Mouse (Mus musculus) MEL (cell line): ENCODE measurements at regions not wholly inside any gene's neighbourhood (a gene's known extent, or its start where the extent isn't known, plus 50 kb on each side); places are given as distances from the start of the nearest gene placed in this dataset.

Experiments used
- DNase-seq: peaks from one replicate; pipeline ENCODE4 v3.0.0; 2011; ENCODE audit warnings: low read depth, low spot score
- H3K27ac ChIP-seq: 2 replicates; pipeline ENCODE4 v1.5.1; 2012; ENCODE audit warnings: low read depth, mild to moderate bottlenecking, control low read depth, low read length, moderate library complexity; ENCODE audit not compliant: control insufficient read depth
- H3K27me3 ChIP-seq, 2 experiments: fragments of 150-350 bp in 1 of 2; sonication (generic) in 1 of 2; 2 replicates each; pipeline ENCODE4 v1.6.1; 2012; ENCODE audit warnings: low read length in 2 of 2, mild to moderate bottlenecking in 2 of 2, improper control_type of control experiment in 1 of 2, moderate library complexity in 1 of 2; ENCODE audit not compliant: insufficient read depth in 2 of 2, control insufficient read depth in 1 of 2
- H3K36me3 ChIP-seq, 2 experiments: 2 replicates each; pipeline ENCODE4 v1.6.1; 2012 to 2014; ENCODE audit warnings: low read length in 2 of 2, improper control_type of control experiment in 1 of 2, inconsistent platforms in 1 of 2, mild to moderate bottlenecking in 1 of 2; ENCODE audit not compliant: insufficient read depth in 2 of 2, control insufficient read depth in 1 of 2
- H3K4me1 ChIP-seq, 2 experiments: fragments of 150-350 bp in 1 of 2; sonication (generic) in 1 of 2; 2 replicates each; pipeline ENCODE4 v1.6.1; 2012; ENCODE audit warnings: low read length in 2 of 2, improper control_type of control experiment in 1 of 2, mild to moderate bottlenecking in 1 of 2; ENCODE audit not compliant: insufficient read depth in 2 of 2, control insufficient read depth in 1 of 2
- H3K4me3 ChIP-seq, 2 experiments: fragments of 150-350 bp in 1 of 2; sonication (generic) in 1 of 2; 2 replicates each; pipeline ENCODE4 v1.5.1; 2012; ENCODE audit warnings: low read depth in 2 of 2, low read length in 2 of 2, mild to moderate bottlenecking in 2 of 2, moderate library complexity in 2 of 2, control low read depth in 1 of 2, improper control_type of control experiment in 1 of 2; ENCODE audit not compliant: control insufficient read depth in 1 of 2, insufficient read depth in 1 of 2
- H3K79me2 ChIP-seq: 2 replicates; pipeline ENCODE4 v1.6.1; 2012; ENCODE audit warnings: mild to moderate bottlenecking, low read length, moderate library complexity; ENCODE audit not compliant: control insufficient read depth, poor library complexity, insufficient read depth
- H3K9ac ChIP-seq: 2 replicates; pipeline ENCODE4 v1.6.1; 2012; ENCODE audit warnings: low read depth, mild to moderate bottlenecking, control low read depth, low read length, moderate library complexity; ENCODE audit not compliant: control insufficient read depth, poor library complexity, severe bottlenecking
- H3K9me3 ChIP-seq: fragments of 150-350 bp; sonication (generic); replicated peaks from 2 replicates; pipeline ENCODE4 v1.6.1; 2012; ENCODE audit warnings: mild to moderate bottlenecking, low read length, improper control_type of control experiment, moderate library complexity; ENCODE audit not compliant: insufficient read depth
- EP300 ChIP-seq, 2 experiments: IDR thresholded peaks; 2 replicates each; pipeline ENCODE4 v1.6.1; 2011; ENCODE audit warnings: improper control_type of control experiment in 2 of 2, low read length in 2 of 2, low read depth in 1 of 2, mild to moderate bottlenecking in 1 of 2
- GATA1 ChIP-seq: IDR thresholded peaks from 2 replicates; pipeline ENCODE4 v1.6.1; 2011; ENCODE audit warnings: low read depth, low read length, improper control_type of control experiment
- KAT2A ChIP-seq: conservative IDR thresholded peaks from 2 replicates; pipeline ENCODE4 v1.6.1; 2012; ENCODE audit warnings: low read depth, low read length, improper control_type of control experiment, inconsistent platforms
- MAFK ChIP-seq: IDR thresholded peaks from 2 replicates; pipeline ENCODE4 v1.6.1; 2011; ENCODE audit warnings: low read depth, mild to moderate bottlenecking, low read length, improper control_type of control experiment, borderline replicate concordance
- MAZ ChIP-seq: IDR thresholded peaks from 2 replicates; pipeline ENCODE4 v1.6.1; 2012; ENCODE audit warnings: low read depth, mild to moderate bottlenecking, inconsistent platforms, low read length, improper control_type of control experiment
- MEF2A ChIP-seq: IDR thresholded peaks from 2 replicates; pipeline ENCODE4 v1.6.1; 2014; ENCODE audit warnings: low read depth, mild to moderate bottlenecking, inconsistent platforms, low read length, improper control_type of control experiment; ENCODE audit not compliant: poor library complexity, insufficient replicate concordance, severe bottlenecking; ENCODE audit errors: extremely low read depth
- MYC ChIP-seq: IDR thresholded peaks from 2 replicates; pipeline ENCODE4 v1.6.1; 2011; ENCODE audit warnings: low read depth, mild to moderate bottlenecking, low read length, improper control_type of control experiment, moderate library complexity
- NELFE ChIP-seq: IDR thresholded peaks from 2 replicates; pipeline ENCODE4 v1.6.1; 2011; ENCODE audit warnings: low read depth, low read length, improper control_type of control experiment
- NRF1 ChIP-seq: IDR thresholded peaks from 2 replicates; pipeline ENCODE4 v1.6.1; 2014; ENCODE audit warnings: low read depth, mild to moderate bottlenecking, inconsistent platforms, low read length, improper control_type of control experiment, moderate library complexity; ENCODE audit not compliant: poor library complexity, insufficient read depth, severe bottlenecking
- ZKSCAN1 ChIP-seq: IDR thresholded peaks from 2 replicates; pipeline ENCODE4 v1.6.1; 2012; ENCODE audit warnings: low read depth, mild to moderate bottlenecking, inconsistent platforms, low read length, improper control_type of control experiment, moderate library complexity
- ZMIZ1 ChIP-seq: IDR thresholded peaks from 2 replicates; pipeline ENCODE4 v1.6.1; 2012; ENCODE audit warnings: low read depth, mild to moderate bottlenecking, inconsistent platforms, low read length, improper control_type of control experiment, moderate library complexity
- ZNF384 ChIP-seq: IDR thresholded peaks from 2 replicates; pipeline ENCODE4 v1.6.1; 2012; ENCODE audit warnings: low read depth, mild to moderate bottlenecking, inconsistent platforms, low read length, improper control_type of control experiment

DNA sequence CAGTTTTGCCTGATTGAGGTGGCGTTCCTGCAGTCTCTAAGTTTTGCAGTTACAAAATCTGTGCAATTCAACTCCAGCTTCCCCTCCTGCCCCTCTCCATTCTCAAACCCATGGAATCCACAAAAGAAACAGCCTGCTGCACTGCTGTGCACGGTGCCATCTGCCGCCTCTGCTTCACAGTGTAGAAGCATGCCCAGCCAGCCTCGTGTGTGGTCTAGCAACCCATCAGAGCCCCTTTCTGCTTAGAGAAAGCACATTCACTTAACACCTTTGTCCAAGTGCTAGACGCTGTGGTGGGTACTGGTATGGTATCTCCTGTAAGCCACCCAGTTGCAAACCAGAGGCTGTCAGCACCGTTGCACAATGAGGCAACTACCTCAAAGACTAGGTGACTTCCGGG lies 71.3 kb upstream of the Bnc1 start:
- no peak overlapping the region for H3K4me3 ChIP-seq
- H3K36me3 ChIP-seq: no peaks in the 10 kb centered on the region
- H3K4me1 ChIP-seq: no peaks in the 10 kb centered on the region
- no peaks in the 10 kb centered on the region for H3K27me3 ChIP-seq
- no peak overlapping the region for H3K27ac ChIP-seq
- no peak overlapping the region for H3K9ac ChIP-seq
- H3K79me2 ChIP-seq: no peaks in the 10 kb centered on the region
- DNase-seq: no peak
- no peaks in the 10 kb centered on the region for H3K9me3 ChIP-seq
- TF ChIP-seq NELFE (no peak), KAT2A (no peak), ZMIZ1 (no peak), ZKSCAN1 (no peak)
- TF ChIP-seq, all 39 proteins: peak for 0

- no peak overlapping the region for H3K9ac ChIP-seq
- DNase-seq: no peak
- no peaks in the 10 kb centered on the region for H3K36me3 ChIP-seq
- no peak overlapping the region for H3K4me3 ChIP-seq
- no peaks in the 10 kb centered on the region for H3K27me3 ChIP-seq
- TF ChIP-seq NRF1 (no peak), GATA1 (no peak), ZNF384 (no peak), MYC (no peak)
- no peaks in the 10 kb centered on the region for H3K4me1 ChIP-seq
- H3K27ac ChIP-seq: no peak overlapping the region
- no peaks in the 10 kb centered on the region for H3K79me2 ChIP-seq
- no peaks in the 10 kb centered on the region for H3K9me3 ChIP-seq
These were observed 77.7 kb upstream of the Bnc1 start for GRCm38 (mm10) chr7:82069629-82070450.

DNA sequence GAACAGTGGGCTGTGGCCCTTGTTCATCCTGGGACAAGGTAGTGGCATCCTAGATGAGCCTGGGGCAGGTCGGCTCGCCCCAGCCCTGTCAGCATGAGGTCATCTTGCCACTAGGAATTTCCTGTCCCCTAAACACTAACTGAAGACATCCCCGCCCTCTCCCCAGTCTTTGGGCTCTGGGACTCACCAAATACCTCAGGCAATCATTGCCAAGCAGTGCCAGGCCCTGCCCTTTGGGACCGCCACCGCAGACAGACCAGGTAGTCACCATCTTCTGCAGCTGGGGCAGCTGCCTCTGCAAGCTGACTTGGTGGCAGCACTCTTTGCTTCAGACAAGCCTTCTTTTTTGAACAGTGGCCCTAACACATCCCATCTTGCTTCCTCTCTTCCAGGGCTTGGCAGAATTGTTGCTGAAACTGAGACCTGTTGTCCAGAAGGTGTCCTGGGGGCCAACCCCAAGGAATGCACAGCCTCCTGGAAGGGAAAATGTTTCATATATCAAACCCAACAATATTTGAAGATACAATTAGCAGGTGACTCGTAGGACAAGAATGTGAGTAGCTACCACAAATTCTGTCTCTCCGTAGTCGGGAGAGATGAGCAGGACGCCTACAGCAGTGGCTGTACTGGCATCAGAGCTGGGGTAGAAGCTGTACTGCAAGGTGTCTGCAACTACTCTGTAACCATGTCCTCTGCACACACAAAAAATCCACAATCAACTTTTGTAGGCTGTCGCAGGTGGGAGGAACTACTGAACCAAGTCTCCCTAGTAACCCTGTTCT lies 79.0 kb upstream of the Bnc1 start:
- DNase-seq: no peak
- no peaks in the 10 kb centered on the region for H3K79me2 ChIP-seq
- H3K27ac ChIP-seq: no peak overlapping the region
- no peaks in the 10 kb centered on the region for H3K27me3 ChIP-seq
- no peaks in the 10 kb centered on the region for H3K9me3 ChIP-seq
- H3K36me3 ChIP-seq: no peaks in the 10 kb centered on the region
- no peak overlapping the region for H3K9ac ChIP-seq
- H3K4me1 ChIP-seq: no peaks in the 10 kb centered on the region
- H3K4me3 ChIP-seq: no peak overlapping the region
- no peak for TF ChIP-seq MAFK
- no peak for TF ChIP-seq EP300 (IDR thresholded peaks at IDR 0.05; ENCODE audit: low read depth in 1 of 2, low read length in 2 of 2)
- TF ChIP-seq MAZ: no peak
- no peak for TF ChIP-seq MEF2A
